Mouse (Mus musculus): Measurements from ENCODE around the gene Fyttd1. TPM values are rescaled to one million over a fixed set of nuclear protein-coding genes. Genes with fewer than 3 reads are reported as not detected.

Gene Fyttd1
- 100 to 1,000 TPM; 112 to 119 TPM for total RNA-seq (2021)
- long read RNA-seq, experiment 1, full-length matches to known transcripts, result 133 of 150 reads
- long read RNA-seq, experiment 1, partial matches to known transcripts, result 0 of 150 reads
- long read RNA-seq, experiment 1, other reads (novel, unspliced or antisense), result 17 of 150 reads
- long read RNA-seq, experiment 2, full-length matches to known transcripts, result 71 of 85 reads
- long read RNA-seq, experiment 2, partial matches to known transcripts, result 8 of 85 reads
- long read RNA-seq, experiment 2, other reads (novel, unspliced or antisense), result 6 of 85 reads

- DNase-seq (ENCODE audit: extremely low spot score in 1 of 2, low spot score in 2 of 2), result peak; percentile 97
- peak; percentile 50 for TF ChIP-seq CTCF (IDR thresholded peaks at IDR 0.05)
- H3K27ac ChIP-seq, result peak within 1 kb of the TSS; percentile 85
- H3K4me3 ChIP-seq, result peak within 1 kb of the TSS; percentile 96
- intact Hi-C loops (cut with DNase I), result loop anchor here (5.0 kb wide), 2 partner anchors 180 to 505 kb away; partner anchors contain the start of genes Iqcg, Rpl35a and Zfp148
Measured at GRCm38 (mm10) chr16:32877343-32878156, at the start of gene Fyttd1, which contains the start of gene Rubcn. Fyttd1 (plus strand) TSS chr16:32877500. Rubcn (minus strand) TSS chr16:32877766.

GRCm38 (mm10) chr16:32829104-32829503, 48.2 kb upstream of the Fyttd1 start:
- no peak overlapping the region for H3K27ac ChIP-seq
- no peak for TF ChIP-seq CTCF (IDR thresholded peaks at IDR 0.05)
- DNase-seq (ENCODE audit: extremely low spot score in 1 of 2, low spot score in 2 of 2), result no peak
- no peak overlapping the region for H3K4me3 ChIP-seq
- intact Hi-C loops (cut with DNase I), result no loop called here

GRCm38 (mm10) chr16:32831501-32831900, 45.8 kb upstream of the Fyttd1 start:
- H3K27ac ChIP-seq, result no peak overlapping the region
- TF ChIP-seq CTCF (IDR thresholded peaks at IDR 0.05), result no peak
- intact Hi-C loops (cut with DNase I), result no loop called here
- H3K4me3 ChIP-seq, result no peak overlapping the region
- DNase-seq (ENCODE audit: extremely low spot score in 1 of 2, low spot score in 2 of 2), result no peak

GRCm38 (mm10) chr16:32847103-32847502, 30.2 kb upstream of the Fyttd1 start:
- no peak overlapping the region for H3K4me3 ChIP-seq
- intact Hi-C loops (cut with DNase I), result no loop called here
- no peak for DNase-seq (ENCODE audit: extremely low spot score in 1 of 2, low spot score in 2 of 2)
- H3K27ac ChIP-seq, result peak overlapping the region; percentile 28; the same call in 1 of the 2 replicates
- no peak for TF ChIP-seq CTCF (IDR thresholded peaks at IDR 0.05)

GRCm38 (mm10) chr16:32849042-32849830, 28.1 kb upstream of the Fyttd1 start:
- DNase-seq (ENCODE audit: extremely low spot score in 1 of 2, low spot score in 2 of 2), result no peak
- no peak for TF ChIP-seq CTCF (IDR thresholded peaks at IDR 0.05)
- H3K4me3 ChIP-seq, result no peak overlapping the region
- intact Hi-C loops (cut with DNase I), result no loop called here
- no peak overlapping the region for H3K27ac ChIP-seq

GRCm38 (mm10) chr16:32853492-32854049, 23.7 kb upstream of the Fyttd1 start:
- intact Hi-C loops (cut with DNase I), result no loop called here
- Histone ChIP-seq H3K4me3 (no peak overlapping the region), H3K27ac (peak overlapping the region; percentile 64)
- no peak for TF ChIP-seq CTCF (IDR thresholded peaks at IDR 0.05)
- DNase-seq (ENCODE audit: extremely low spot score in 1 of 2, low spot score in 2 of 2), result no peak

GRCm38 (mm10) chr16:32854050-32854571, 23.2 kb upstream of the Fyttd1 start:
- no peak overlapping the region for H3K4me3 ChIP-seq
- no peak for DNase-seq (ENCODE audit: extremely low spot score in 1 of 2, low spot score in 2 of 2)
- TF ChIP-seq CTCF (IDR thresholded peaks at IDR 0.05), result no peak
- H3K27ac ChIP-seq, result peak overlapping the region; percentile 47; the same call in 1 of the 2 replicates
- intact Hi-C loops (cut with DNase I), result no loop called here

- no peak for TF ChIP-seq CTCF (IDR thresholded peaks at IDR 0.05)
- intact Hi-C loops (cut with DNase I), result no loop called here
- no peak overlapping the region for H3K27ac ChIP-seq
- H3K4me3 ChIP-seq, result no peak overlapping the region
- no peak for DNase-seq (ENCODE audit: extremely low spot score in 1 of 2, low spot score in 2 of 2)
Measured at GRCm38 (mm10) chr16:32856751-32857150, 20.5 kb upstream of the Fyttd1 start.

- TF ChIP-seq CTCF (IDR thresholded peaks at IDR 0.05), result no peak
- H3K4me3 ChIP-seq, result no peak overlapping the region
- peak overlapping the region; percentile 20; the same call in 1 of the 2 replicates for H3K27ac ChIP-seq
- no peak for DNase-seq (ENCODE audit: extremely low spot score in 1 of 2, low spot score in 2 of 2)
- intact Hi-C loops (cut with DNase I), result no loop called here
Measured at GRCm38 (mm10) chr16:32858356-32858755, 18.9 kb upstream of the Fyttd1 start.

- intact Hi-C loops (cut with DNase I), result no loop called here
- DNase-seq (ENCODE audit: extremely low spot score in 1 of 2, low spot score in 2 of 2), result no peak
- H3K27ac ChIP-seq, result peak overlapping the region; percentile 37; the same call in 1 of the 2 replicates
- TF ChIP-seq CTCF (IDR thresholded peaks at IDR 0.05), result no peak
- no peak overlapping the region for H3K4me3 ChIP-seq
Measured at GRCm38 (mm10) chr16:32858771-32859636, 18.3 kb upstream of the Fyttd1 start.
